Mouse (Mus musculus) heart, embryonic 14.5 days (tissue): ENCODE results near the gene Olfr123. TPM values are rescaled to one million over a fixed set of nuclear protein-coding genes. Genes with fewer than 3 reads are reported as not detected.

Experiments
- ATAC-seq: fragments of 200-750 bp; cut with Nextera tagmentation; 2 replicates; pipeline ENCODE4 v1.8.0; 2017; ENCODE audit warnings: low read depth, moderate TSS enrichment; ENCODE audit not compliant: insufficient number of reproducible peaks, insufficient read depth, low FRiP score
- H3K27ac ChIP-seq, 2 experiments: fragments of 200-500 bp in 1 of 2; fragments of 300-500 bp in 1 of 2; sonication (generic) in 1 of 2; replicated peaks in 1 of 2; 2 replicates each; pipeline ENCODE4 v1.5.1; 2012 to 2014; ENCODE audit warnings: low read depth in 2 of 2, low read length in 2 of 2, control low read depth in 1 of 2, mild to moderate bottlenecking in 1 of 2, mixed read lengths in 1 of 2; ENCODE audit not compliant: control insufficient read depth in 1 of 2, insufficient read depth in 1 of 2
- H3K27me3 ChIP-seq: fragments of 300-500 bp; sonication (generic); 2 replicates; pipeline ENCODE4 v1.6.1; 2014; ENCODE audit warnings: mild to moderate bottlenecking, low read length, control low read depth; ENCODE audit not compliant: control insufficient read depth, insufficient read depth
- H3K36me3 ChIP-seq: fragments of 300-500 bp; sonication (generic); 2 replicates; pipeline ENCODE4 v1.6.1; 2014; ENCODE audit warnings: mild to moderate bottlenecking, control low read depth, low read length, mixed read lengths; ENCODE audit not compliant: control insufficient read depth, insufficient read depth
- H3K4me1 ChIP-seq, 2 experiments: fragments of 200-500 bp in 1 of 2; fragments of 300-500 bp in 1 of 2; sonication (generic) in 1 of 2; 2 replicates each; pipeline ENCODE4 v1.6.1; 2012 to 2014; ENCODE audit warnings: low read length in 2 of 2, control low read depth in 1 of 2, mixed read lengths in 1 of 2; ENCODE audit not compliant: control insufficient read depth in 2 of 2, insufficient read depth in 2 of 2
- H3K4me2 ChIP-seq: fragments of 300-500 bp; sonication (generic); 2 replicates; pipeline ENCODE4 v1.6.1; 2014; ENCODE audit warnings: mild to moderate bottlenecking, low read length
- H3K4me3 ChIP-seq, 2 experiments: fragments of 200-500 bp in 1 of 2; fragments of 300-500 bp in 1 of 2; sonication (generic) in 1 of 2; 2 replicates each; pipeline ENCODE4 v1.5.1; 2012 to 2014; ENCODE audit warnings: low read length in 2 of 2, mild to moderate bottlenecking in 2 of 2, control low read depth in 1 of 2, low read depth in 1 of 2, moderate library complexity in 1 of 2; ENCODE audit not compliant: control insufficient read depth in 1 of 2, insufficient read depth in 1 of 2
- H3K9ac ChIP-seq: fragments of 300-500 bp; sonication (generic); 2 replicates; pipeline ENCODE4 v1.6.1; 2014; ENCODE audit warnings: mild to moderate bottlenecking, low read length
- H3K9me3 ChIP-seq: fragments of 300-500 bp; sonication (generic); 2 replicates; pipeline ENCODE4 v1.6.1; 2016; ENCODE audit warnings: low read length, control low read depth; ENCODE audit not compliant: control insufficient read depth
- WGBS: fragments of 180-500 bp; shearing (Covaris S2); extraction: QIAGEN DNeasy Blood & Tissue Kit; methylation state at CpG from one replicate; pipeline ENCODE4 v1.1.7; 2014; 5-methylcytosine and 5-hydroxymethylcytosine counted together
- polyA plus RNA-seq: library from polyadenylated mRNA; unstranded; fragments of >200 nt; fragmentation: Nextera tagmentation; extraction: Ambion mirVana; gene quantifications from 2 replicates; pipeline ENCODE4 v1.2.1, GENCODE M21; 2014

The Olfr123 gene
- not detected in 2 replicates for polyA plus RNA-seq

GRCm38 (mm10) chr17:37793229-37793628 is at the start of gene Olfr123:
TSS of gene Olfr123 (plus strand) at chr17:37793529.
- ATAC-seq = no peak
- no peak within 1 kb of the TSS for H3K4me2 ChIP-seq
- H3K27ac ChIP-seq = no peak within 1 kb of the TSS
- no peak within 1 kb of the TSS for H3K4me3 ChIP-seq
- H3K9ac ChIP-seq = no peak within 1 kb of the TSS
- H3K27me3 ChIP-seq = no peaks in the 10 kb centered on the region
- H3K36me3 ChIP-seq = no peaks in the 10 kb centered on the region
- 89% methylated on average over 2 of the region's 2 CpGs for WGBS
- H3K9me3 ChIP-seq = no peaks in the 10 kb centered on the region
- H3K4me1 ChIP-seq = no peaks in the 10 kb centered on the region

DNA sequence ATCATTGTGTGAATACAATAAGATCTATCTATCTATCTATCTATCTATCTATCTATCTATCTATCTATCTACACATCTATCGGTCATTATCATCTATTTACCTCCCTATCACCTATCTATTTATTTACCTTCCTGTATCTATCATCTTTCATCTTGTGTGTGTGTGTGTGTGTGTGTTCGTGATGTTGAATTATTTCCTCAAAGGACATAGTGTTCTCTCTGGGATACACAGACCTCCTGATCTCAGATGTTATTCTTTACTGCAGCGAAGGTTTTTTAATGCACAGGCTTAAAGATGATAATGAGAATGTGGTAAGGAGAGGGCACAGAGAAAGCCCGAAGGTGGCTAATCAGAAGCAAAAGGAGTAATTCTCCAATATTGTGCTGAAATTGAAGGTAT is 25.0 kb upstream of the Olfr123 start, which contains the start of gene Olfr122:
Olfr122 (plus strand) TSS at position 301 of the 400 bp plus-strand sequence.
- 73% methylated on average over 4 of the region's 4 CpGs for WGBS
- Histone ChIP-seq H3K27ac (no peak within 1 kb of the TSS), H3K4me3 (no peak within 1 kb of the TSS), H3K36me3 (no peaks in the 10 kb centered on the region), H3K9ac (no peak within 1 kb of the TSS), H3K27me3 (no peaks in the 10 kb centered on the region), H3K9me3 (no peaks in the 10 kb centered on the region), H3K4me2 (no peak within 1 kb of the TSS), H3K4me1 (no peaks in the 10 kb centered on the region)
- no peak for ATAC-seq

DNA sequence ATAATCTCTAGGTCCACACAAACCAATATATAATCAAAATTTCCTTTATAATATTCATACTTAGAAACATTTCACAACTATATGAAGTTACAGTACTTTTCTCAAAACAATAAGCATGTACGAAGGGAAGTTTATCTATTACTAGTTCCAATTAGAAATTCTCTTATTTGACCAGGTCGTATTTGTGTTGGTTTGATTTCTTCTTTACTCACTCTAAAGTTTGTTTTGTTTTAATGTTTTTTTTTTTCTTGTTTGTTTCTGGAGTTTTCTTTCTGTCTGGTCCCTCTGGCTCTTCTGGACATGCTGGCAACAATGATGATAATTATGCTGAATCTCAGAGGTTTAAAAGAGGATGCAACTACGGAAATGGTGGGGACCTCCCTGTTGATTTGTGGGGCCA is 6.3 kb downstream of the Olfr123 start, which contains the start of gene Olfr124:
Olfr124 (plus strand) TSS at position 301 of the 400 bp plus-strand sequence.
- Histone ChIP-seq H3K36me3 (no peaks in the 10 kb centered on the region), H3K4me2 (no peak within 1 kb of the TSS), H3K4me1 (no peaks in the 10 kb centered on the region), H3K9me3 (peaks cover 2% of the 10 kb centered on the region; the same call in 1 of the 2 replicates), H3K4me3 (no peak within 1 kb of the TSS), H3K9ac (no peak within 1 kb of the TSS), H3K27me3 (no peaks in the 10 kb centered on the region), H3K27ac (no peak within 1 kb of the TSS)
- ATAC-seq = no peak
- WGBS = 70% methylated on average over 3 of the region's 3 CpGs

GRCm38 (mm10) chr17:37832649-37833048 is 39.3 kb downstream of the Olfr123 start, which contains the start of gene Olfr125:
TSS of gene Olfr125 (plus strand) at chr17:37832949.
- Histone ChIP-seq H3K9ac (no peak within 1 kb of the TSS), H3K4me3 (no peak within 1 kb of the TSS), H3K9me3 (no peaks in the 10 kb centered on the region), H3K36me3 (no peaks in the 10 kb centered on the region), H3K27me3 (no peaks in the 10 kb centered on the region), H3K4me1 (no peaks in the 10 kb centered on the region), H3K27ac (no peak within 1 kb of the TSS), H3K4me2 (no peak within 1 kb of the TSS)
- ATAC-seq = no peak

- no peaks in the 10 kb centered on the region for H3K27me3 ChIP-seq
- no peak within 1 kb of the TSS for H3K27ac ChIP-seq
- no peak within 1 kb of the TSS for H3K4me3 ChIP-seq
These were observed 53.9 kb downstream of the Olfr123 start, which contains the start of gene Olfr126 for GRCm38 (mm10) chr17:37847183-37847582. TSS of gene Olfr126 (plus strand) at chr17:37847483.

More at GRCm38 (mm10) chr17:37847183-37847582, 53.9 kb downstream of the Olfr123 start, which contains the start of gene Olfr126:
- ATAC-seq = no peak
- Histone ChIP-seq H3K4me1 (no peaks in the 10 kb centered on the region), H3K36me3 (no peaks in the 10 kb centered on the region), H3K9me3 (no peaks in the 10 kb centered on the region), H3K9ac (no peak within 1 kb of the TSS), H3K4me2 (no peak within 1 kb of the TSS)

Other genes starting within 250 kb of the Olfr123 start
- gene Olfr112, start 224.1 kb upstream of the Olfr123 start, polyA plus RNA-seq = not detected in 2 replicates
- gene Olfr113, start 215.9 kb upstream of the Olfr123 start, polyA plus RNA-seq = not detected in 2 replicates
- not detected in 2 replicates for gene Olfr114, start 200.8 kb upstream of the Olfr123 start, polyA plus RNA-seq
- gene Olfr115, start 166.4 kb upstream of the Olfr123 start, polyA plus RNA-seq = not detected in 2 replicates
- gene Olfr116, start 166.3 kb upstream of the Olfr123 start, polyA plus RNA-seq = not detected in 2 replicates
- not detected in 2 replicates for gene Olfr117, start 129.7 kb upstream of the Olfr123 start, polyA plus RNA-seq
- gene Olfr118, start 126.5 kb upstream of the Olfr123 start, polyA plus RNA-seq = not detected in 2 replicates
- gene Olfr119, start 97.0 kb upstream of the Olfr123 start, polyA plus RNA-seq = not detected in 2 replicates
- gene Olfr120, start 71.7 kb upstream of the Olfr123 start, polyA plus RNA-seq = not detected in 2 replicates
- not detected in 2 replicates for gene Olfr121, start 44.7 kb upstream of the Olfr123 start, polyA plus RNA-seq
- gene Olfr122, start 24.9 kb upstream of the Olfr123 start, polyA plus RNA-seq = not detected in 2 replicates
- gene Olfr124, start 6.4 kb downstream of the Olfr123 start, polyA plus RNA-seq = not detected in 2 replicates
- not detected in 2 replicates for gene Olfr125, start 39.4 kb downstream of the Olfr123 start, polyA plus RNA-seq
- gene Olfr126, start 54.0 kb downstream of the Olfr123 start, polyA plus RNA-seq = not detected in 2 replicates
- not detected in 2 replicates for gene Olfr127, start 106.9 kb downstream of the Olfr123 start, polyA plus RNA-seq
- not detected in 2 replicates for gene Olfr128, start 127.0 kb downstream of the Olfr123 start, polyA plus RNA-seq
- gene Olfr761, start 159.6 kb downstream of the Olfr123 start, polyA plus RNA-seq = not detected in 2 replicates